Mouse (Mus musculus) megakaryocyte, embryonic 14.5 days (primary cell): Measurements from ENCODE around the gene Hist1h4a.

Source experiments
- FLI1 ChIP-seq: IDR thresholded peaks from 2 replicates; pipeline ENCODE4 v1.6.1; 2012; ENCODE audit warnings: low read length, inconsistent platforms, mixed read lengths
- GATA1 ChIP-seq: IDR thresholded peaks from 3 replicates; pipeline ENCODE4 v1.6.1; 2012; ENCODE audit warnings: mixed read lengths, low read length, inconsistent platforms, borderline replicate concordance

DNA sequence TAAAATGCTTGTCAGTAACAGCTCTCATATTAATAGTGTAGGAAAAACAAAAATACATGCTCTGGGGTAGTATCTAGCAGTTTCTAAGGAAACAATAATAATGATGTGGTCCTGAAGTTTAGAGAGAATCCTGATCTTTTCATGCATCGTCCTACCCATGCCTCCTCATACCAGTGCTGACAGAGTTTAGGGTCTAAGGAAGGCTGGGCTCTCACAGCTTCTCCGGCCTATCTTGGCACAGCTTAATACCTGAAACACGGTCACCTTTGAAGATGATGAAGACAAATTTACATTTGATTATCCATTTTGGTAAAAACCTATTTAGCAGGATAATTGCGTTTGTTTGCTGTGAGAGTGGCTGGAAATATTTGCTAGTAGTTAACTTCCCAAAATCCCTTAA lies 17.1 kb downstream of the Hist1h4a start:
- TF ChIP-seq GATA1 = no peak
- no peak for TF ChIP-seq FLI1
